ENCODE assay signal across 8 mouse cellular contexts in genomic region chr5:105520442-105520965, GRCm38 (mm10). TPM values are rescaled to one million over a fixed set of nuclear protein-coding genes. Genes with fewer than 3 reads are reported as not detected.
DNase-seq lines count a peak whose midpoint lies in the region; ATAC-seq lines count a peak whose summit lies in the region.

No protein-coding gene starts in this region.

- H3K36me3 ChIP-seq in lung, embryonic 16.5 days (ENCODE audit: control insufficient read depth, insufficient read depth, low read length): peaks cover 2% of the 10 kb centered on the region; the same call in 1 of the 2 replicates
- no peaks in the 10 kb centered on the region for H3K36me3 ChIP-seq in embryonic facial prominence, embryonic 14.5 days (ENCODE audit: control insufficient read depth, insufficient read depth, low read length)
- no peaks in the 10 kb centered on the region for H3K36me3 ChIP-seq in limb, embryonic 10.5 days
- peaks cover 4% of the 10 kb centered on the region; the same call in 1 of the 2 replicates for H3K36me3 ChIP-seq in neural tube, embryonic 15.5 days

- 34% methylated on average over 9 of the region's 9 CpGs for WGBS in lung, embryonic 16.5 days
- 54% methylated on average over 9 of the region's 9 CpGs for WGBS in embryonic facial prominence, embryonic 14.5 days
- 75% methylated on average over 9 of the region's 9 CpGs for WGBS in limb, embryonic 10.5 days
- WGBS in neural tube, embryonic 15.5 days: 61% methylated on average over 9 of the region's 9 CpGs

- no peak overlapping the region for H3K27ac ChIP-seq in lung, embryonic 16.5 days (ENCODE audit: low read length)
- H3K27ac ChIP-seq in embryonic facial prominence, embryonic 14.5 days (replicated peaks; ENCODE audit: low read depth, low read length): no peak overlapping the region
- H3K27ac ChIP-seq in limb, embryonic 10.5 days: peak overlapping the region; percentile 92; the same call in 1 of the 2 replicates
- no peak overlapping the region for H3K27ac ChIP-seq in neural tube, embryonic 15.5 days (replicated peaks)

- peak overlapping the region; percentile 84 for H3K9ac ChIP-seq in lung, embryonic 16.5 days (ENCODE audit: low read length)
- peak overlapping the region; percentile 81 for H3K9ac ChIP-seq in embryonic facial prominence, embryonic 14.5 days (ENCODE audit: low read depth, low read length)
- H3K9ac ChIP-seq in neural tube, embryonic 15.5 days (replicated peaks): peak overlapping the region; percentile 96

- no peak for ATAC-seq in lung, embryonic 16.5 days (ENCODE audit: low read depth)
- ATAC-seq in embryonic facial prominence, embryonic 14.5 days (ENCODE audit: low read depth): no peak
- no peak for ATAC-seq in neural tube, embryonic 15.5 days (ENCODE audit: low FRiP score)

- H3K4me1 ChIP-seq in lung, embryonic 16.5 days (replicated peaks; ENCODE audit: control insufficient read depth, insufficient read depth, low read length): peaks cover 12% of the 10 kb centered on the region
- peaks cover 9% of the 10 kb centered on the region for H3K4me1 ChIP-seq in embryonic facial prominence, embryonic 14.5 days (ENCODE audit: control insufficient read depth, insufficient read depth, low read length)
- H3K4me1 ChIP-seq in limb, embryonic 10.5 days: peaks cover 41% of the 10 kb centered on the region
- peaks cover 25% of the 10 kb centered on the region for H3K4me1 ChIP-seq in neural tube, embryonic 15.5 days

- H3K9me3 ChIP-seq in lung, embryonic 16.5 days (ENCODE audit: control insufficient read depth, low read length): no peaks in the 10 kb centered on the region
- no peaks in the 10 kb centered on the region for H3K9me3 ChIP-seq in embryonic facial prominence, embryonic 14.5 days (ENCODE audit: control insufficient read depth, low read length)
- H3K9me3 ChIP-seq in limb, embryonic 10.5 days (replicated peaks): no peaks in the 10 kb centered on the region
- H3K9me3 ChIP-seq in neural tube, embryonic 15.5 days (replicated peaks): no peaks in the 10 kb centered on the region

- peak overlapping the region; percentile 80 for H3K4me3 ChIP-seq in lung, embryonic 16.5 days (ENCODE audit: low read length)
- H3K4me3 ChIP-seq in embryonic facial prominence, embryonic 14.5 days (ENCODE audit: low read depth, low read length): peak overlapping the region; percentile 81
- H3K4me3 ChIP-seq in limb, embryonic 10.5 days: peak overlapping the region; percentile 81
- peak overlapping the region; percentile 84 for H3K4me3 ChIP-seq in neural tube, embryonic 15.5 days (replicated peaks)

- no peak for DNase-seq in lung, postnatal 10 days
- DNase-seq in embryonic facial prominence, embryonic 14.5 days (ENCODE audit: low spot score): no peak
- DNase-seq in limb, embryonic 10.5 days (ENCODE audit: low spot score): no peak
- no peak for DNase-seq in gastrocnemius, adult 8-10 months (ENCODE audit: low spot score in 2 of 2)
- no peak for DNase-seq in spleen, postnatal 4 days (ENCODE audit: low spot score in 2 of 2)
- DNase-seq in urinary bladder, adult 18-20 months (ENCODE audit: low spot score in 2 of 2): no peak

- H3K4me2 ChIP-seq in lung, embryonic 16.5 days (ENCODE audit: low read depth, low read length): peak overlapping the region; percentile 76
- peak overlapping the region; percentile 90 for H3K4me2 ChIP-seq in embryonic facial prominence, embryonic 14.5 days (ENCODE audit: low read depth, low read length)
- peak overlapping the region; percentile 97 for H3K4me2 ChIP-seq in neural tube, embryonic 15.5 days

- no peaks in the 10 kb centered on the region for H3K27me3 ChIP-seq in lung, embryonic 16.5 days (ENCODE audit: control insufficient read depth, insufficient read depth, low read depth, low read length)
- H3K27me3 ChIP-seq in embryonic facial prominence, embryonic 14.5 days (replicated peaks; ENCODE audit: control insufficient read depth, insufficient read depth, low read length): no peaks in the 10 kb centered on the region
- peaks cover 12% of the 10 kb centered on the region for H3K27me3 ChIP-seq in limb, embryonic 10.5 days (ENCODE audit: low read depth, poor library complexity, severe bottlenecking)
- 0 out of 2 replicates have a peak, but pooled peaks cover 3% of the 10 kb centered on the region for H3K27me3 ChIP-seq in neural tube, embryonic 15.5 days (replicated peaks)

RNA-seq across cellular contexts. Expression of gene Lrrc8c, which starts 1.3 kb away (rescaled TPM):
- 27.0 and 29.2 TPM in 2 replicates for polyA plus RNA-seq in lung, embryonic 16.5 days (2015; fragmentation: Nextera tagmentation; extraction: Ambion mirVana)
- polyA plus RNA-seq in embryonic facial prominence, embryonic 14.5 days (2014; fragmentation: Nextera tagmentation; extraction: Ambion mirVana): 14.7 and 23.8 TPM in 2 replicates
- polyA plus RNA-seq in limb, embryonic 10.5 days (2016; fragmentation: Nextera tagmentation; extraction: Ambion mirVana): 11.1 and 14.2 TPM in 2 replicates
- 14.7 and 16.4 TPM in 2 replicates for polyA plus RNA-seq in neural tube, embryonic 15.5 days (2015; fragmentation: Nextera tagmentation; extraction: Ambion mirVana)
- 1 to 10 TPM; 4.7 to 8.1 (median 5.5) TPM for total RNA-seq in gastrocnemius, adult 8-10 months (2022)
